Mouse (Mus musculus): ENCODE measurements around the gene Cd302. TPM values are rescaled to one million over a fixed set of nuclear protein-coding genes. Genes with fewer than 3 reads are reported as not detected.
A peak's percentile ranks its signal among the peaks of the same experiment; 100 is the strongest.

The Cd302 gene
- total RNA-seq (2021) = 1 to 10 TPM; 9.4 to 9.9 TPM

DNA sequence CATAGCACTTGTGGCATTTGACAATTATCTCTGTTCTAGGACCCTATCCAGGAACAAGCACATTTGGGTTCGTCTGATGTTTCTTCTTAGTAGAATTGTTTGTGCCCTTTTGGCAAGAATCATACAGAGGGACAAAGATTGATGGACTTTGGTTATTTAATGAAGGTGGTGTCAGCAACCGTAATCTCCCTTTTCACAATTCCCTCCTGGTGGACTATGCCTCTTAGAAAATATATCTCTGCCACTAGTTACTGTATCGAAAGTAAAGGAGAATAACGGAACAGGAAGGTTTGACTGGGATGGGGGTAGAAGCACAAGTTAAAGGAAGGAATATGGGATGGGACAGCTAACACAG is at the start of gene Cd302:
Gene Cd302 (minus strand): TSS at position 22 of the 355 bp plus-strand sequence.
- no peak for DNase-seq (ENCODE audit: low spot score)
- intact Hi-C loops (cut with DNase I) = no loop called here

GRCm38 (mm10) chr2:60328641-60329040 is 44.4 kb upstream of the Cd302 start:
- intact Hi-C loops (cut with DNase I) = no loop called here
- no peak for DNase-seq (ENCODE audit: low spot score)

DNA sequence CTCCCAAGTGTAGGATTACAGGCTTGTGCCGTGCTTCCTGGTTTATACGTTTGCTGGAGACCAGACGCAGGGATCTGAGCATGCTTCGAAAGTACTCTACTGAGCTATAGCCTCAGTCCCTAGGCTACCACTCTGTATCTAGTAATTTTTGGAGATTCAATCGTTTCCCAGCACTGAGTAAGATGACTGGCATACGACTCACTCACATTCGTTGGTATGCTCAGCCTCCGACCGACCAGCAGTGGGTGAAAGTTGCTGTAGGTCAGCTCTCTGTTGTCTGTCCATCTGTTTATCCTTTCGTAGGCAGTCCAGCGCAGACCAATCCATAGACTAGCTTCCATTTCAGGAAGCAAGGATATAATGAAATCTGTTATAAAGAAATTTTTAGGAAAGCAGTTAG is 43.3 kb upstream of the Cd302 start:
- intact Hi-C loops (cut with DNase I) = no loop called here

DNA sequence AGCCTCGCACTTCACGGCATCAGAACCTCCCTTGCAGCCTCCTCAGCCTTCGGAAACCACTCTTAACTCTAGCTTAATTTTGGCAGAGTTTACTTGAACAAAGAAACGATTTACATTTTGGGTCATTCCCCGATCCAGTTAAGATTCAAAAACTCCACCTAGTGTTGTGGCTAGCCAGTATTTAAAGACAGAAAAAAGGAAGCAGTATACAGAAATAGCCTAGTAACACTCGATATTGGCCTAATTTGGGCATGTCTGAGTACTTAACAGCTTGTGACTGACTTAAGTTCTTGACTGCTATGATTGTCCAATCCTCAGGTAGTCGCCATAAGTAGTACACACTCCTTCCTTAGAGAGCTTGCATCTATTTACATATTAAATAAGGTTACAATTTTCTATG is 42.7 kb upstream of the Cd302 start:
- no peak for DNase-seq (ENCODE audit: low spot score)
- intact Hi-C loops (cut with DNase I) = no loop called here

More for the DNA sequence above, 43.3 kb upstream of the Cd302 start:
- DNase-seq (ENCODE audit: low spot score) = no peak

DNA sequence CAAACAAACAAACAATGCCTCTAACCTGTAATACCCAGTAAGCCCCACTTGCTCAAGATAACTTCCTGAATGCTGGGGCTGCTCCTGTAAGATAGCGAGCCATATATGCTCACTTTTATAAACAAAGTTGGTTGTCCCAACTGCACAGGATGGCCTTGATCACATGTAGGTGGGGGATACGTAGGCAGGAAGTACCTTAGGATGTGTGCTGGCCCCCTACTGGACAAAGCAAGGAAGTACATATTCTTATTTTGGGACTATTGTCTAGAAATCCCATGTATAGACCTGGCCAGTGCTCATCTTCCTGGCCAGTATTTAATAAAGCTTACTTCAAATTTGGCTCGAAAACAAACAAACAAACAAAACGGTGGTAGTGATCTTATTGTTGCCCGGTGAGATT is 39.1 kb upstream of the Cd302 start:
- DNase-seq (ENCODE audit: low spot score) = no peak
- intact Hi-C loops (cut with DNase I) = no loop called here

DNA sequence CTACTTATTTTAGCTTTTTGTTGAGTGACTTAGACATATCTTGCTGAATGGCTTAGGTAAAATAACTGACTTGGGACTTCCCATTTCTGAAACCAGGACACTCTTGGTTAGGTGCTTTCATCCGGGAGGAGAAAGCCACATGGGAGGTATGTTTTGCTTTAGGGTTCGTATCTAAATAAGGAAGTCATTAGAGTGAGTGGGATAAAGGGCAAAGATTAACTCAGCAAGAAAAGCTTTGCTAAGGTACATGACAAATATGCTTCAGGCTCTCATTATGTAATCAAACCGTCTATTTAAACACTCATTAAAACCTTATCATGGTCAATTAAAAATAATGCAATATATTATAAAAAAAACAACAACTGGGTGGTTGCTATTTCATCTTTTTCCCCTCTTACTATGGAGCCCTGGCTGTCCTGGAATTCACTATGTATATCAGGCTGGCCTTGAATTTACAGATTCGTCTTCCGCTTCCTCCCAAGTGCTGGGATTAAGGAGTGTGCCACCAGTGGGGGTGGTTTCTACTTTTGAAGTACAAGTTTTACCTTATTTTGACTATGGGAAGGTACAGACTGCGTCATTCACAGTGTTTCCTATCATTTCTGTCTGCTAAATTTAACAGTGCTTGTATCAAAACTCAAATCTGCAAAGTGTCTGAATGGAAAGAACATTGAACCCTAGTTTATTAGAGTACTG is 37.9 kb upstream of the Cd302 start:
- intact Hi-C loops (cut with DNase I) = no loop called here
- DNase-seq (ENCODE audit: low spot score) = no peak

DNA sequence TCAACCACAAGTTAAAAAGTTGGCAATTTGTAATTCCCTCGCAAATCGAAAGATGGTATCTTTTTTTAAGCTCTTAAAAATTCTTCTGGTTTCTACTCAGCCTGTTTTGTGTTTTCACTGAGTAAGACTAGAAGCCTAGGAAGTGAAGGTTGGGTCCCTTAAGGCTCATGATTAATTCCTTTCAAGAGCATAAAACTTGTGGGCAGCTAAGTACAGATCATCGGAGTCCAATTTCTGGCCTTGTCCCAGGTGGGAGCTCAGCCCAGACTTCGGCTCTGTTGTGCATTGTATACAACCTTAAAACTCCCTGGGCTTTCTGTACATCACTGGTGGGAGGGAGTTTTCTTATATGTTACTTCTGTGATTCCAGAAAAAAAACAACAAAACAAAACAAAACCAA is 19.5 kb upstream of the Cd302 start:
- intact Hi-C loops (cut with DNase I) = no loop called here

DNA sequence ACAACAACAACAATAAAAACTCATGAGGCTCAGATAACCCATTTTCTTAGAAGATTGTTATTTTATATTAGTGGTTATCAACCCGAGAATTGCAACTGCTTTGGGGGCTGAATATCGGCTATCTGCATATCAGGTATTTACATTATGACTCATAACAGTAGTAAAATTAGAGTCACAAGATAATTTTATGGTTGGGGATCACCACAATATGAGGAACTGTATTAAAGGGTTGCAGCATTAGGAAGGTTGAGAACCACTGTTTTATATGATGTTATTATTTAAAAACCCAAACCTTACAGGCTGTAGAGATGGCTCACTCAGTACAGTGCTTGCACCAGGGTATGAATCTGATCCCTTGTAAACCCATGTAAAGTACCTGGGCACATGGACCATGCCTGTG is 15.0 kb upstream of the Cd302 start:
- DNase-seq (ENCODE audit: low spot score) = no peak
- intact Hi-C loops (cut with DNase I) = no loop called here

More for the DNA sequence above, 19.5 kb upstream of the Cd302 start:
- no peak for DNase-seq (ENCODE audit: low spot score)

- DNase-seq (ENCODE audit: low spot score) = no peak
Observed at GRCm38 (mm10) chr2:60298266-60298665, 14.0 kb upstream of the Cd302 start.

GRCm38 (mm10) chr2:60291381-60291780 is 7.1 kb upstream of the Cd302 start:
- no peak for DNase-seq (ENCODE audit: low spot score)
- intact Hi-C loops (cut with DNase I) = no loop called here

More at GRCm38 (mm10) chr2:60298266-60298665, 14.0 kb upstream of the Cd302 start:
- intact Hi-C loops (cut with DNase I) = no loop called here

DNA sequence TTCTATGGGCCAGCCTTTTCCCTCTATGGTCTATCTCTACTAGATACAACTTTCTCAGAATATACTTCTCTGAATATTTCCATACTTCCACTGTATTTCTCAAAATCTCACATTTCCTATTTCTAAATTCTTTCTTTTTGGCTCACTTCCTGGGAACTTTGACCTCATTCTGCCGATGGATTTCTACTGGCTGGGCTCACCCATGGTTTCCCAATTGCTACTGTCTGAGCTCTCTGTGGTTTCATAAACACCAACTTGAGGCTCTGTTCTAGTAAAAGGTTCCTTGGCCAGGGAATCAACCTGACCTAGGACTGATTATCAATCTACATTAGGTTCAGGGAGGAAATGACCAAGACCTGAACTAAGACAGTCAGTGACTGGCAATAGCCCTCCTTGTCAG is 5.2 kb upstream of the Cd302 start:
- intact Hi-C loops (cut with DNase I) = no loop called here
- DNase-seq (ENCODE audit: low spot score) = no peak

- no peak for DNase-seq (ENCODE audit: low spot score)
- intact Hi-C loops (cut with DNase I) = no loop called here
Observed at GRCm38 (mm10) chr2:60288606-60289005, 4.3 kb upstream of the Cd302 start.

GRCm38 (mm10) chr2:60285107-60285617 is 874 bp upstream of the Cd302 start:
- intact Hi-C loops (cut with DNase I) = no loop called here
- DNase-seq (ENCODE audit: low spot score) = no peak

- intact Hi-C loops (cut with DNase I) = no loop called here
- DNase-seq (ENCODE audit: low spot score) = peak; percentile 62
Observed at GRCm38 (mm10) chr2:60283751-60284466, 379 bp downstream of the Cd302 start.

GRCm38 (mm10) chr2:60283208-60283750 is 1.0 kb downstream of the Cd302 start:
- intact Hi-C loops (cut with DNase I) = no loop called here

GRCm38 (mm10) chr2:60282625-60283024 is 1.7 kb downstream of the Cd302 start:
- intact Hi-C loops (cut with DNase I) = no loop called here
- no peak for DNase-seq (ENCODE audit: low spot score)

More at GRCm38 (mm10) chr2:60283208-60283750, 1.0 kb downstream of the Cd302 start:
- no peak for DNase-seq (ENCODE audit: low spot score)

DNA sequence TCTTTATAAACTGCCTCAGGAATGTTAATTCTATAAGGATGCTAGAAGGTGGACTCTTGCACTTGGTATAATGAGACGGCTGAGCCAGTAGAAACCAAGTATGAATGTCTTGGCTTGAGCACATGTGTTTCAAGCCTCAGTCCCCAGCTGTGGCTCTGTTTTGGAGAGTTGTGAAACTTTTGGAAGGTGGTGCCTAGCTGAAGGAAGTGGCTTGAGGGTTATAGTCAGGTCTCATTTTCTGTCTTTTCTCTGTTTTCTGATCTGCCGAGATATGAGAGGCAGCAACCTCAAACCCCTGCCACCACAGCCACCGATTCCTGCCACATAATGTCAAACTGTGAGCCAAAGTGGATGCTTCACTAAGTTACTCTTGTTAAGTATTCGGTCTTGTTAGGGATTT is 5.7 kb downstream of the Cd302 start:
- intact Hi-C loops (cut with DNase I) = no loop called here
- DNase-seq (ENCODE audit: low spot score) = no peak

DNA sequence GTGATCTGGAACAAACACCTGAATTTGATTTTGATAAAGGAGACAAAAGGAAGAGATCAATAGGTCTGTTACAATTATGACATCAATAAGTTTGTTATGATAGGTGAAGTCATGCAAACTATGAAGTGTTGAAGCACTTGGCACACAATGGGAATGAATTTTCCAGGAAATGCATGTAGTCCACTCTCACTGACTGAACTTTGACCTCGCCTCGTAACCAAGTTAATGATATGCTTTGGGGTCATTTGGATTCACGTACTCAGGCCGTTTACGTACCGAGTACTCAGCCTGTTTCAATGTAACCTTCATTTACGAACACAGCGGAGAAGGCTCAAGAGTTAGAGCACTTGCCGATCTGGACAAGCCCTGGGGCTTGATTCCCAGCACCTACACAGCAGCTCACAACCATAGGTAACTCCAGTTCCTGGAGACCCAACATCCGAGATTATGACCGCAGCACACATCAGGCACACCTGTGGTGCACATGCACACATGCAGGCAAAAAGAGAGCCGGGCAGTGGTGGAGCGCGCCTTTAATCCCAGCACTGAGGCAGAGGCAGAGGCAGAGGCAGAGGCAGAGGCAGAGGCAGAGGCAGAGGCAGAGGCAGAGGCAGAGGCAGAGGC is 14.3 kb downstream of the Cd302 start:
- intact Hi-C loops (cut with DNase I) = no loop called here
- DNase-seq (ENCODE audit: low spot score) = no peak

DNA sequence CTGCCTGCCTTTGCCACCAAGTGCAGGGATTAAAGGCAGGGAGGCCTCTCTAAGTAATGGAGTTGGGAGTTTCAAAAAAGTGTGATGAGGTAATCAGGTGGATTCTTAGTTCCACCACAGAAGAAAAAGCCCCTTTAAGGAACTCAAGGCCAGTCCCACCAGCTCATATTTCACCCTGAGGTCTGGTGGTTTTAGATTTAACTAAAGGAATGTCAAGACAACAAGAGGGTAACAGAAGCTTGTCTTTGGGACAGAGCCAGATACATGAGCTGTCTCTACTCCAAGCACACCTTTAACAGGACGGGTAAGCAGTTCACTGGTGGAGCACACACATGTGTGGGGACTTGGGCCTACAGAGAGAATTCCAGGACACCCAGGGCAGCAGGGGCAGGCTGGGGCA is 16.7 kb downstream of the Cd302 start:
- intact Hi-C loops (cut with DNase I) = no loop called here
- DNase-seq (ENCODE audit: low spot score) = no peak

GRCm38 (mm10) chr2:60260621-60261350 is 23.5 kb downstream of the Cd302 start:
- intact Hi-C loops (cut with DNase I) = no loop called here
- DNase-seq (ENCODE audit: low spot score) = no peak

Measured in heart, postnatal 25 days (tissue).